Mouse (Mus musculus) E14TG2a.4 (cell line): ENCODE measurements around the gene Hnrnpa3.

Experiments used
- CTCF ChIP-seq: conservative IDR thresholded peaks from 2 replicates; pipeline ENCODE4 v1.5.1; 2014; ENCODE audit warnings: low read length
- NANOG ChIP-seq: IDR thresholded peaks from 2 replicates; pipeline ENCODE4 v1.6.1; 2014; ENCODE audit warnings: borderline replicate concordance, low read length, mixed read lengths

DNA sequence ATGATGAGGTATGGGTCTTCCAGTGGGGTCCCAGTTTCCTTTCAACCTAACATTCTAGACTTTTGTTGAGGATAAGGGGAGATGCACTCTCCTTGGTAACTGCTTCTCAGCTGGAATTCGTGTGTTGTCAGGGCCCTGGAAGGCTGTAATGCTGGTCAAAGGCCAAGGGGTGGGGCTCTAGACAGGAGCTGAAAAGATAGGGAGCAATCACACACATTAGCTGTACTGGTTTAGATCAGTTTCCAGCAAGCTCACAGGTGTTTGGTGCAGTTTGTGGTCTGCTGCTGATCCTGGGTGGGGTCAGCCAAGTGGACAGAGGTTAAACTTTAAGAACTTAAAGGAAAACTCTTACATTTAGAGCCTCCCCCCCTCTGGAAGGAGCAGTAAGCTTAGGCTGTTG lies 48.4 kb downstream of the Hnrnpa3 start:
- TF ChIP-seq CTCF (no peak; the same call in 1 of the 2 replicates), NANOG (peak; percentile 39; the same call in 1 of the 2 replicates)
